Mouse (Mus musculus): ENCODE results near the gene Parpbp.

- no peak for TF ChIP-seq POLR2A (IDR thresholded peaks at IDR 0.05; ENCODE audit: borderline replicate concordance, control insufficient read depth, low read depth, low read length)
- TF ChIP-seq CTCF (IDR thresholded peaks at IDR 0.05; ENCODE audit: control insufficient read depth, insufficient read depth, low read length) = no peak
Measured at GRCm38 (mm10) chr10:88090772-88091171, 56.0 kb downstream of the Parpbp start, which contains the start of gene Pmch.
